Mouse (Mus musculus): ENCODE measurements around the gene Sh3pxd2a.

DNA sequence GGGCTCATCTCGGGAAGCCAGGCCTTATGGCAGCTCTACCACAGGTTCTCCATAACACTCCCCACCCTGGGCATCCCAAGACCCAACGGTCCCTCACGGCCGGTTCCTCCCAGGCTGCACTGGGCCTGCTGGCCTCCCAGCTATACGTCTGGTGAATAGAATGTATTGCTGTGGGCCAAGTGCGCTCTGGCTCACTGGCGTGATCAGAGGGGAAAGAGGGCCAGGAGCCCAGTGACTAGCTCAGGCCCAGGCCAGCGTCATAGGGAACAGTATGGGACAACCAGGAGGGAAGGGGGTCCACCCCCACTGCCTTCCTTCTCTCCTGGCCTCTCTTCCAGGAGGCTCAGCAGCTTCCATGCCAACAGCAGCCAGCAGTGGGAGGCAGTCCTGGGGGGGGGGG is 145.1 kb downstream of the Sh3pxd2a start:
- TF ChIP-seq POLR2A (IDR thresholded peaks at IDR 0.05; ENCODE audit: low read depth, low read length) = no peak
- no peak for TF ChIP-seq CTCF (IDR thresholded peaks at IDR 0.05; ENCODE audit: extremely low read depth, insufficient read depth, insufficient read length, insufficient replicate concordance)
